Mouse (Mus musculus) layer of hippocampus, adult 11-12 months (tissue): ENCODE data around the gene Wnt16.

Experiments
- DNase-seq: peaks from one replicate; pipeline ENCODE4 v3.0.0; 2022; ENCODE audit warnings: low spot score

The Wnt16 gene

DNA sequence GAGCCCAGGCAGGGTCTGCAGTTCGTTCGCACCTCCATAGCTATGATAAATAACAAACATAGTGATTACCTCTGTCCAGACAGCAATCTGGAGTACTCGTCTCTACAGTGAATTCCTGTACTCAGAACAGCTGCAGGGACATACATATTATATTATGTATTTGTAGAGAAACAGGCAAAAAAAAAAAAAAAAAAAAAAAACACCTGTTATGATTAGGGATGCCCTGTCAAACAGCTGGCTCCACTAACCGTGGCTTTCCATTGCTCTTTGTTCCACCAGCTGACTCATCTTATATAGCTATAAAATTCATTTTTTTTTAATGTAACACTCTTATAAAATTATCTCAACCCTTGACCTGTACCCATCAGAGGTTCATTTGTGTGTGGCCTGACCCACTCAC lies 38.3 kb downstream of the Wnt16 start:
- DNase-seq = no peak

GRCm38 (mm10) chr6:22327091-22327490 lies 39.1 kb downstream of the Wnt16 start:
- DNase-seq = no peak

DNA sequence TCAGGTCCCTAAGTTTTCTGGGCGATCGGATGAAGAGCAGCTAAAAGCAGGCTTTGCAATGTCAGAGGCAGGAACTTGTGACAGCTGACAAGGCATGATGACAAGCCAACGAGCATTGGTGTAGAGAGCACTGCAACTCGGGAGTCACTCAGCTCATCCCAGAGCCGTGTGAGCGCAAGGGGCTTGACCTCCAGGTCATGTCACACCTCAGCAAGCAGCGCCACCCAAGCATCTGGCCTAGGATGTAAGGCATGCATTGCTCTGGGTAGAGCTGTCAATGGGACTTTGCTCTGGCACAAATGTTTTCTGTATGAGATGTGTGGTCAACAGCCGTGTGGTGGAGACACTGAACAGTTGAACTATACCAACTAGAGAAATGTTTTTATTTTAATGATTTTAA lies 39.9 kb downstream of the Wnt16 start:
- no peak for DNase-seq

GRCm38 (mm10) chr6:22330169-22330960 lies 42.3 kb downstream of the Wnt16 start:
- no peak for DNase-seq

DNA sequence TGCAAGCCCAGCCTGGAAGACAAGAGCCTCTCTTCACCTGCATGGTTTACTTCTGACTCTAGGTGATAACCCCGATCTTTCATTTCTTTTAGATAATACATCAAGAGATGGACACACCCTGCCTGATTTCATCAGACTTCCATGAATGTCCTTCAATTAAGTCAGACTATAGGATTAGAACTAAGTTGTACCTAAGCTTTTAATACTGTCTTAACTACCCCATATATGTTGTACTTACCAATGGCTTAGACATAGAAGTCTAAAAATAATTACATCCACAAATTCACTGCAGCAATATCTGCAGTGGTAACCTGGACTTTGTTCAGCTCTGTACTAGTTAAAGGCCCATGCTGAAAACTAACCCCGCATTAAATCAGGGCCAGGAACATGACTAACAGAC lies 44.5 kb downstream of the Wnt16 start:
- DNase-seq = no peak

DNA sequence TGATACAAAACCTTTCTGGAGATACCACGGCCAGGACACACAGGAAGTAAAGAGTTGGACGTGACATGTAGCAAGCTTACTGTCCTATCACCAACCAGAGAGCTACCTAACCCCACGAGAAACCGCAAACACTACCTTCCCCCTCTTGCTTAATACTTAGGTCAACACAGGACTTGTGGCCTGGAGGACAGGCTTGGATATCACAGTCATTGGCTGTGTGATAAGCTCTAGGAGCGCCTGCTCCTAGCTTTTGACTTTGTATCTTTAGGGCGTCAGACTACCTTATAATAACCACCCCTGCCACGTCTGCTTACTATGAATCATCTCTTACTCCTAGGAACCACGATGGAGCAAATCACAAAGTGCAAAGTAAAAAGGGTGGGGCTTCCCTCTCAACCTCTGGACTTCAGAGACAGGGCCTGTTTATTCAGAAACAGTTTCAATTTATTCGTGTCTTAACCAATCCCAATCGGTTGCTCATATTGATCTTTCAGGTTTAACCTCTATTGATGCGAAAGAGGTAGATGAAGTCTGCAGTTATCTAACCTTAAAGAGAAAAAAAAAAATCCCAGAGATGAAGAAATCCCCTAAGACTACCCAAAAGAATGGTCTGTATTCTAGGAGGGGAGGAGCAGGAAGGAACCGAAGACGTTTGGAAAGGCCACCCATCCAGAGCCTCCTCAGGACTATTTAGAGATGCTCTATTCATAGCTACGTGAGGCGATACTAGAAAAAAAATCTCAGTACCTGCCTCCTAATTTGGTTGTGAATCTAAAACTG lies 51.9 kb downstream of the Wnt16 start:
- no peak for DNase-seq

DNA sequence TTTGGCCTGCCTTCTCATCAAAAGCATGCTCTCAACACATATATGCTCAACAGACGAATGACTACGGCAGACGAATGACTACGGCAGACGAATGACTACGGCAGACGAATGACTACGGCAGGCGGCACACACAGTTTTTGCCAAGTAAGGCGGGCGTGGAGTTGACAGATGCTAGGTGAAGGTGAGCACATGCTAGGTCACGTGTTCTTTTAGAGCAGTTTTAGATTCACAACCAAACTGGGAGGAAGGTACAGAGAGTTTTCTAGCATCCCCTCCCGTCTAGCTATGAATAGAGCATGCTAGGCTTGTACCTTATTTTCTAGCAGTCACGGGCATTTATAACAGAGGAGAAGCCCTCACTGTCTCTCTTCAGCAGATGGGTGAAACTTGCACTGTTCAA lies 52.8 kb downstream of the Wnt16 start:
- no peak for DNase-seq

DNA sequence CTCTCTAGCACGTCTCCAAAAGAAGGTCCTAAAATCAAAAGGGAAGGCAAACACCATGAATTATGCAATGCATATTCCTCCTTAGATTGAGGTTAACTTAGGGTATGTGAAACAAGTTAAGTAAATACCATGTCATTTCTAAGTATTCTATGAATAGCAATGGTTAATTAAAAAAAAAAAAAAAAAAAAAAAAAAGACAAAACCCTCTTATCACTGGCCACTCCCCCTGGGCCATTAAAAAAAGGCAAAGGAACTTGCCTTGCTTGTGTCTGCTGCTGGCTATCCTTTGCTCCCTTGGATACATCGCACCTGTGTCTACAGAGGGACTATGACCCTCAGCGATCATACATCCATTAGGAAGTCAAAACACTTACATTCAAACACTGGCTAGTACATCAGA lies 55.3 kb downstream of the Wnt16 start:
- DNase-seq = no peak

GRCm38 (mm10) chr6:22343706-22344105 lies 55.7 kb downstream of the Wnt16 start:
- no peak for DNase-seq

DNA sequence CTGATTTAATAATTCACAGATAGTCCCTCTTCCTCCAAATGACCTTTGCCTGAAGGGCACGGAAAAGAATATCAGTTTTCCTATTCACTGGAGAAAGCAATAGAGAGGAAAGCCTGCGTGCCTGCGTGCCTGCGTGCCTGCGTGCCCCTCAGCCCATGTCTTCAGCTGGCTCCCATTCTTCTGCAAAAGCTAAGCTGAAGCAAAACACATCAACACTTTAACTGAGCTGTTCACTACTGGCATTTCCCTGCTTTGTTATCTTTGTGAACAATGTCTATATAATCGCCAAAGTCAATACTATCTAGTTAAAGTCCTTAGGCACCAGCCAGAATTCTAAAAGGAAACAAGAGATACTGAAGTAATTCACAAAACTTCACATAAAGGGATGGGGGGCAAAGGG lies 56.4 kb downstream of the Wnt16 start:
- no peak for DNase-seq

GRCm38 (mm10) chr6:22347132-22347902 lies 59.3 kb downstream of the Wnt16 start:
- no peak for DNase-seq
